Mouse (Mus musculus): ENCODE results near the gene P2ry12. TPM values are rescaled to one million over a fixed set of nuclear protein-coding genes. Genes with fewer than 3 reads are reported as not detected.

P2ry12 gene
- polyA plus RNA-seq, 1 experiment = not detected

- H3K36me3 ChIP-seq (ENCODE audit: control insufficient read depth, insufficient read depth) = no peaks in the 10 kb centered on the region
- H3K4me2 ChIP-seq (ENCODE audit: low read depth) = no peak overlapping the region
- no peak overlapping the region for H3K4me3 ChIP-seq
- no peak overlapping the region for H3ac ChIP-seq (ENCODE audit: control insufficient read depth, insufficient read length)
- TF ChIP-seq REST (IDR thresholded peaks at IDR 0.05; ENCODE audit: insufficient read depth, insufficient read length) = no peak
- no peak for TF ChIP-seq TCF12 (IDR thresholded peaks at IDR 0.05; ENCODE audit: insufficient read depth, poor library complexity, severe bottlenecking)
- TF ChIP-seq CEBPB (IDR thresholded peaks at IDR 0.05; ENCODE audit: insufficient read depth, poor library complexity, severe bottlenecking) = no peak
- no peak for TF ChIP-seq MYOD1 (IDR thresholded peaks at IDR 0.05; ENCODE audit: control insufficient read depth in 1 of 3, insufficient read length in 2 of 3, low read depth in 2 of 3)
- no peak for TF ChIP-seq USF1 (IDR thresholded peaks at IDR 0.05; ENCODE audit: low read depth)
- no peak for TF ChIP-seq POLR2A (IDR thresholded peaks at IDR 0.05; ENCODE audit: insufficient read length, low read depth)
- TF ChIP-seq POLR2AphosphoS2 (IDR thresholded peaks at IDR 0.05; ENCODE audit: insufficient read length, low read depth) = no peak
- TF ChIP-seq TCF3 (IDR thresholded peaks at IDR 0.05; ENCODE audit: insufficient read length, low read depth) = no peak
- TF ChIP-seq SRF (IDR thresholded peaks at IDR 0.05; ENCODE audit: control insufficient read depth, insufficient read length, low read depth) = no peak
- TF ChIP-seq MYOG (IDR thresholded peaks at IDR 0.05; ENCODE audit: control insufficient read depth in 1 of 3, insufficient read depth in 1 of 3, insufficient read length in 2 of 3, low read depth in 2 of 3) = no peak
- no peak for TF ChIP-seq MAX (IDR thresholded peaks at IDR 0.05; ENCODE audit: low read depth)
- TF ChIP-seq E2F4 (IDR thresholded peaks at IDR 0.05; ENCODE audit: insufficient read depth) = no peak
- no peaks in the 10 kb centered on the region for H3K27me3 ChIP-seq (ENCODE audit: control insufficient read depth, insufficient read depth, insufficient read length)
- no peaks in the 10 kb centered on the region for H3K79me2 ChIP-seq (ENCODE audit: control insufficient read depth, insufficient read depth)
Measured at GRCm38 (mm10) chr3:59261709-59262472, 780 bp downstream of the P2ry12 start.

- no peaks in the 10 kb centered on the region for H3K79me2 ChIP-seq (ENCODE audit: control insufficient read depth, insufficient read depth)
- H3K4me3 ChIP-seq = no peak overlapping the region
- H3K4me2 ChIP-seq (ENCODE audit: low read depth) = no peak overlapping the region
- no peaks in the 10 kb centered on the region for H3K27me3 ChIP-seq (ENCODE audit: control insufficient read depth, insufficient read depth, insufficient read length)
- no peaks in the 10 kb centered on the region for H3K36me3 ChIP-seq (ENCODE audit: control insufficient read depth, insufficient read depth)
- no peak for TF ChIP-seq TCF3 (IDR thresholded peaks at IDR 0.05; ENCODE audit: insufficient read length, low read depth)
- no peak for TF ChIP-seq POLR2A (IDR thresholded peaks at IDR 0.05; ENCODE audit: insufficient read length, low read depth)
- TF ChIP-seq POLR2AphosphoS2 (IDR thresholded peaks at IDR 0.05; ENCODE audit: insufficient read length, low read depth) = no peak
- TF ChIP-seq USF1 (IDR thresholded peaks at IDR 0.05; ENCODE audit: low read depth) = no peak
- TF ChIP-seq MYOG (IDR thresholded peaks at IDR 0.05; ENCODE audit: control insufficient read depth in 1 of 3, insufficient read depth in 1 of 3, insufficient read length in 2 of 3, low read depth in 2 of 3) = no peak
- no peak for TF ChIP-seq MYOD1 (IDR thresholded peaks at IDR 0.05; ENCODE audit: control insufficient read depth in 1 of 3, insufficient read length in 2 of 3, low read depth in 2 of 3)
- TF ChIP-seq SRF (IDR thresholded peaks at IDR 0.05; ENCODE audit: control insufficient read depth, insufficient read length, low read depth) = no peak
- no peak for TF ChIP-seq TCF12 (IDR thresholded peaks at IDR 0.05; ENCODE audit: insufficient read depth, poor library complexity, severe bottlenecking)
- no peak for TF ChIP-seq REST (IDR thresholded peaks at IDR 0.05; ENCODE audit: insufficient read depth, insufficient read length)
- no peak for TF ChIP-seq E2F4 (IDR thresholded peaks at IDR 0.05; ENCODE audit: insufficient read depth)
- no peak for TF ChIP-seq CEBPB (IDR thresholded peaks at IDR 0.05; ENCODE audit: insufficient read depth, poor library complexity, severe bottlenecking)
- TF ChIP-seq MAX (IDR thresholded peaks at IDR 0.05; ENCODE audit: low read depth) = no peak
- no peak overlapping the region for H3ac ChIP-seq (ENCODE audit: control insufficient read depth, insufficient read length)
Measured at GRCm38 (mm10) chr3:59260745-59261144, 1.9 kb downstream of the P2ry12 start.

- no peak for TF ChIP-seq REST (IDR thresholded peaks at IDR 0.05; ENCODE audit: insufficient read depth, insufficient read length)
- no peak for TF ChIP-seq CEBPB (IDR thresholded peaks at IDR 0.05; ENCODE audit: insufficient read depth, poor library complexity, severe bottlenecking)
- TF ChIP-seq POLR2AphosphoS2 (IDR thresholded peaks at IDR 0.05; ENCODE audit: insufficient read length, low read depth) = no peak
- Histone ChIP-seq H3K79me2 (ENCODE audit: control insufficient read depth, insufficient read depth) (no peaks in the 10 kb centered on the region), H3K4me3 (no peak overlapping the region), H3K36me3 (ENCODE audit: control insufficient read depth, insufficient read depth) (no peaks in the 10 kb centered on the region), H3ac (ENCODE audit: control insufficient read depth, insufficient read length) (no peak overlapping the region), H3K4me2 (ENCODE audit: low read depth) (no peak overlapping the region), H3K27me3 (ENCODE audit: control insufficient read depth, insufficient read depth, insufficient read length) (no peaks in the 10 kb centered on the region)
Measured at GRCm38 (mm10) chr3:59257740-59258664, 4.7 kb downstream of the P2ry12 start.

DNA sequence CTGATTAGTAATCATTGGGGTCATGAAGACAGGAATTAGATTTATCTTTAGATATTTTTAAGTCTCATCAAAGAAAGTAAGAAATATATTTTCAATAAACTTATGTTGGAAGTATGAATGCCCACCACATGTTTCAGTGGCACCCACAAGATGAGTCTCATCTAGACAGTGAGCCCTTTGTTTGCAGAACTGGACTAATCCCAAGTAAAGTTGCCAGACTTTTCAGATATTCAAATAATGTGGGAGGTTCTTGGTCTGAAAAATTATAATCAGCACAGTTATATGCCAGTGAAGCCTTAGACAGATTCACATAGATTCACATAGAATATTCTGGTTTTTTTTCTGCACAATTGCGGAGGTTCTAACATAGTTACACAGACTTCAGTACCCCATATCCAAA lies 12.2 kb downstream of the P2ry12 start:
- no peak overlapping the region for H3K4me2 ChIP-seq (ENCODE audit: low read depth)
- TF ChIP-seq MYOD1 (IDR thresholded peaks at IDR 0.05; ENCODE audit: control insufficient read depth in 1 of 3, insufficient read length in 2 of 3, low read depth in 2 of 3) (no peak), MYOG (IDR thresholded peaks at IDR 0.05; ENCODE audit: control insufficient read depth in 1 of 3, insufficient read depth in 1 of 3, insufficient read length in 2 of 3, low read depth in 2 of 3) (no peak), MAX (IDR thresholded peaks at IDR 0.05; ENCODE audit: low read depth) (no peak), POLR2AphosphoS2 (IDR thresholded peaks at IDR 0.05; ENCODE audit: insufficient read length, low read depth) (no peak), TCF3 (IDR thresholded peaks at IDR 0.05; ENCODE audit: insufficient read length, low read depth) (no peak), REST (IDR thresholded peaks at IDR 0.05; ENCODE audit: insufficient read depth, insufficient read length) (no peak), E2F4 (IDR thresholded peaks at IDR 0.05; ENCODE audit: insufficient read depth) (no peak), SRF (IDR thresholded peaks at IDR 0.05; ENCODE audit: control insufficient read depth, insufficient read length, low read depth) (no peak), TCF12 (IDR thresholded peaks at IDR 0.05; ENCODE audit: insufficient read depth, poor library complexity, severe bottlenecking) (no peak), USF1 (IDR thresholded peaks at IDR 0.05; ENCODE audit: low read depth) (no peak), CEBPB (IDR thresholded peaks at IDR 0.05; ENCODE audit: insufficient read depth, poor library complexity, severe bottlenecking) (no peak), POLR2A (IDR thresholded peaks at IDR 0.05; ENCODE audit: insufficient read length, low read depth) (no peak)
- H3K36me3 ChIP-seq (ENCODE audit: control insufficient read depth, insufficient read depth) = no peaks in the 10 kb centered on the region
- H3K79me2 ChIP-seq (ENCODE audit: control insufficient read depth, insufficient read depth) = no peaks in the 10 kb centered on the region
- no peaks in the 10 kb centered on the region for H3K27me3 ChIP-seq (ENCODE audit: control insufficient read depth, insufficient read depth, insufficient read length)
- no peak overlapping the region for H3K4me3 ChIP-seq
- H3ac ChIP-seq (ENCODE audit: control insufficient read depth, insufficient read length) = no peak overlapping the region
